29 mouse cellular contexts compared by ENCODE assay signal in genomic region chr6:146851916-146852315, GRCm38 (mm10). TPM values are rescaled to one million over a fixed set of nuclear protein-coding genes. Genes with fewer than 3 reads are reported as not detected.
"Had no signal": no experiment of that assay in that cellular context is flagged by ENCODE, and none has a peak within 500 bp of the region (broad histone marks: within the 10 kb centered on the region; RNA-seq: fewer than 3 reads in every experiment).

No protein-coding gene starts in this region.

- ATAC-seq: hindbrain, postnatal 0 days; intestine, embryonic 16.5 days had no signal

- H3K27ac ChIP-seq: heart, adult 2 months; heart, embryonic 15.5 days; hindbrain, embryonic 13.5 days; hindbrain, embryonic 15.5 days; hindbrain, postnatal 0 days; kidney, embryonic 15.5 days; limb, embryonic 13.5 days; limb, embryonic 15.5 days had no signal

- H3K4me1 ChIP-seq: hindbrain, embryonic 13.5 days; hindbrain, embryonic 15.5 days; kidney, embryonic 15.5 days had no signal

- H3K4me2 ChIP-seq: heart, embryonic 11.5 days; heart, embryonic 13.5 days; heart, embryonic 15.5 days; hindbrain, embryonic 13.5 days; hindbrain, embryonic 15.5 days; kidney, embryonic 15.5 days; limb, embryonic 13.5 days; limb, embryonic 15.5 days had no signal

- H3K36me3 ChIP-seq: heart, embryonic 13.5 days; heart, embryonic 15.5 days; hindbrain, embryonic 13.5 days; hindbrain, embryonic 15.5 days; kidney, embryonic 15.5 days; limb, embryonic 13.5 days; limb, embryonic 15.5 days had no signal

- H3K4me3 ChIP-seq: heart, adult 2 months; heart, embryonic 13.5 days; heart, embryonic 15.5 days; hindbrain, embryonic 13.5 days; hindbrain, embryonic 15.5 days; kidney, embryonic 15.5 days; limb, embryonic 13.5 days; limb, embryonic 15.5 days had no signal

- DNase-seq: gastrocnemius, postnatal 14 days; gastrocnemius, postnatal 36 days; heart, adult 11 months; heart, adult 2 months; heart, postnatal 14 days; heart, postnatal 36 days; kidney, adult 11 months; kidney, adult 2 months; kidney, adult 9 months; kidney, postnatal 14 days; kidney, postnatal 36 days; layer of hippocampus, adult 9-11 months; layer of hippocampus, postnatal 36 days; left cerebral cortex, postnatal 4 days had no signal

- H3K27me3 ChIP-seq: heart, embryonic 13.5 days; heart, embryonic 15.5 days; hindbrain, embryonic 13.5 days; hindbrain, embryonic 15.5 days; kidney, embryonic 15.5 days; limb, embryonic 13.5 days; limb, embryonic 15.5 days had no signal

- H3K9me3 ChIP-seq: heart, embryonic 15.5 days; hindbrain, embryonic 13.5 days; hindbrain, embryonic 15.5 days; kidney, embryonic 15.5 days; limb, embryonic 13.5 days; limb, embryonic 15.5 days had no signal

- H3K9ac ChIP-seq: forebrain, postnatal 0 days; heart, embryonic 13.5 days; heart, embryonic 15.5 days; hindbrain, embryonic 13.5 days; hindbrain, embryonic 15.5 days; kidney, embryonic 15.5 days; limb, embryonic 13.5 days; limb, embryonic 15.5 days had no signal

RNA-seq across cellular contexts. Expression of gene Smco2, which starts 2.0 kb away (rescaled TPM):
- polyA plus RNA-seq: forebrain, postnatal 0 days; heart, embryonic 11.5 days; heart, embryonic 13.5 days; hindbrain, embryonic 11.5 days; hindbrain, embryonic 13.5 days; hindbrain, embryonic 15.5 days; hindbrain, postnatal 0 days; intestine, embryonic 14.5 days; intestine, embryonic 16.5 days; kidney, adult 2 months; kidney, embryonic 15.5 days; large intestine, adult 2 months; limb, embryonic 11.5 days; limb, embryonic 13.5 days; limb, embryonic 15.5 days had no signal
